Mouse (Mus musculus): ENCODE data around the gene Gadd45a. TPM values are rescaled to one million over a fixed set of nuclear protein-coding genes. Genes with fewer than 3 reads are reported as not detected.
A peak's percentile ranks its signal among the peaks of the same experiment; 100 is the strongest.

Gadd45a gene
- polyA plus RNA-seq, 1 experiment from 2014 or later, result 49.5 TPM

DNA sequence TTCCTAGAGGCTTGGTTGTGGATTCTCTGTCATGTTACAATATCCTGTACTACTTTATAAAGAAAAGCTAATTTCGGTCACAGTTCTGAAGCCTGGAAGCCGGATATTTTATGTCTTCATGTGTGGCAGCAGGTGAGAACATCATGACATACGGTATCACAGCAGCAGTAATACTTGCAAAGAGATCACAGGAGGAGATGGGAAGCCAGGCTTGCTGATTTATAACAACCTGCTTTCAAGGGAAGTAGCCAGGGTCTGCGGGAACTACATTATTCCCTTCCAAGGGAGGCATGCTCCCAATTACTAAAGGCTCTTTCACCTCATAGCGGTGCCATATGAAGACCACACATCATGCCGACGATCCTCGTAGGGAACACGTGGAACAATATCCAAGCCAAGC, 48.9 kb downstream of the Gadd45a start:
- Histone ChIP-seq H3K4me3 (ENCODE audit: low read depth, low read length) (no peak overlapping the region), H3K9ac (replicated peaks) (no peak overlapping the region), H3K4me1 (ENCODE audit: insufficient read depth) (peaks cover 11% of the 10 kb centered on the region), H3K27ac (ENCODE audit: low read depth) (0 out of 2 replicates have a peak overlapping the region, but pooled peaks have one; percentile 7), H3K36me3 (replicated peaks; ENCODE audit: insufficient read depth, low read length) (no peaks in the 10 kb centered on the region), H3K9me3 (ENCODE audit: low read length) (no peaks in the 10 kb centered on the region), H3K27me3 (ENCODE audit: insufficient read depth, low read length) (no peaks in the 10 kb centered on the region), H3K4me2 (ENCODE audit: low read depth, low read length) (no peak overlapping the region)
- ATAC-seq (no peak), DNase-seq (no peak)
- 92% methylated on average over 9 of the region's 9 CpGs for WGBS (ENCODE audit: insufficient replicate concordance)
- TF ChIP-seq CTCF (IDR thresholded peaks at IDR 0.05; ENCODE audit: low read depth) (no peak), EP300 (IDR thresholded peaks at IDR 0.05; ENCODE audit: low read depth) (no peak)

DNA sequence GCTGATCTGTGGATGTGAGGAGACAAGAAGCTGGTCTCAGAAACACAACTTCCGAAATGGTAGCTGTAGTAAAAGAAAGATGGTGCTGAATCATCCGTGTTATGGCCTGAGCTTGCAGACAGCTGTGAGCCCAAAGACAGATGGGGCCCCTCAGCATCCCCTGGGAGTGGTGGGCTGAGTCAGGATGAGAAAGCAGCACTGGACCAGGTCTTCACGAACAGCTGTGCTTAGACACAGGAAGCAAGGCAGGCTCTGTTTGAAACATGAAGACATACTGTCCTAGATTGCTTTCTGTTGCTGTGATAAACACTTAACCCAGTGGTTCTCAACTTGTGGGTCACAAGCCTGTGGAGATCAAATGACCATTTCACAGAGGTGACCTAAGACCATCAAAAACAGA, 49.6 kb downstream of the Gadd45a start:
- H3K4me1 ChIP-seq (ENCODE audit: insufficient read depth), result peaks cover 11% of the 10 kb centered on the region
- no peaks in the 10 kb centered on the region for H3K36me3 ChIP-seq (replicated peaks; ENCODE audit: insufficient read depth, low read length)
- ATAC-seq, result peak; percentile 87
- H3K9me3 ChIP-seq (ENCODE audit: low read length), result no peaks in the 10 kb centered on the region
- WGBS (ENCODE audit: insufficient replicate concordance), result 50% methylated on average over 3 of the region's 3 CpGs
- H3K9ac ChIP-seq (replicated peaks), result no peak overlapping the region
- H3K27me3 ChIP-seq (ENCODE audit: insufficient read depth, low read length), result no peaks in the 10 kb centered on the region
- no peak overlapping the region for H3K4me3 ChIP-seq (ENCODE audit: low read depth, low read length)
- TF ChIP-seq EP300 (IDR thresholded peaks at IDR 0.05; ENCODE audit: low read depth) (no peak), CTCF (IDR thresholded peaks at IDR 0.05; ENCODE audit: low read depth) (no peak)
- no peak overlapping the region for H3K4me2 ChIP-seq (ENCODE audit: low read depth, low read length)
- no peak overlapping the region for H3K27ac ChIP-seq (ENCODE audit: low read depth)
- DNase-seq, result peak; percentile 61

GRCm38 (mm10) chr6:66986063-66986462, 51.2 kb downstream of the Gadd45a start:
- H3K4me1 ChIP-seq (ENCODE audit: insufficient read depth), result peaks cover 21% of the 10 kb centered on the region

DNA sequence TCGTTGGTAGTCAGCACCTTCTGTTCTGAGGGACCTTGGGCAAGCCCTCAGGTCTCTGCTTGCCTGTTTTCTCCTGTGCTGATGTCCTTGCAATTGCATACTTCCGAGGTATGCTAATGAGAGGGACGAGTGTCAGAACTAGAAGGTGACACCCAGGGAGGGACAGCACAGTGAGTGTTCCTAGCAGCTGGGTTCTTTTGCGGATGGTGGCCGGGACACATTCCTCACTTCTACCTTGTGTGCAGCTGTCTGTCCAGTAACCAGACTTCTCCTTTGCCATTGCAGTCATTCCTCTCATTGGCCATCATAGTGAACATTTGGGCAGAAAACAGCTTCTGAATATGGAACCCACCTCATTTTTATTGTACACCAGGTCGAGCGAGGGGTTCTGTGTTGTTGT, 51.8 kb downstream of the Gadd45a start:
- no peak overlapping the region for H3K4me3 ChIP-seq (ENCODE audit: low read depth, low read length)
- no peaks in the 10 kb centered on the region for H3K9me3 ChIP-seq (ENCODE audit: low read length)
- H3K36me3 ChIP-seq (replicated peaks; ENCODE audit: insufficient read depth, low read length), result no peaks in the 10 kb centered on the region
- TF ChIP-seq EP300 (IDR thresholded peaks at IDR 0.05; ENCODE audit: low read depth) (no peak), CTCF (IDR thresholded peaks at IDR 0.05; ENCODE audit: low read depth) (no peak)
- H3K27ac ChIP-seq (ENCODE audit: low read depth), result no peak overlapping the region
- H3K27me3 ChIP-seq (ENCODE audit: insufficient read depth, low read length), result no peaks in the 10 kb centered on the region
- no peak overlapping the region for H3K9ac ChIP-seq (replicated peaks)
- WGBS (ENCODE audit: insufficient replicate concordance), result 69% methylated on average over 7 of the region's 7 CpGs
- DNase-seq (no peak), ATAC-seq (no peak)
- peaks cover 25% of the 10 kb centered on the region for H3K4me1 ChIP-seq (ENCODE audit: insufficient read depth)
- no peak overlapping the region for H3K4me2 ChIP-seq (ENCODE audit: low read depth, low read length)

More at GRCm38 (mm10) chr6:66986063-66986462, 51.2 kb downstream of the Gadd45a start:
- no peak for DNase-seq
- Histone ChIP-seq H3K27me3 (ENCODE audit: insufficient read depth, low read length) (no peaks in the 10 kb centered on the region), H3K4me2 (ENCODE audit: low read depth, low read length) (no peak overlapping the region), H3K9me3 (ENCODE audit: low read length) (no peaks in the 10 kb centered on the region), H3K36me3 (replicated peaks; ENCODE audit: insufficient read depth, low read length) (no peaks in the 10 kb centered on the region), H3K27ac (ENCODE audit: low read depth) (no peak overlapping the region), H3K4me3 (ENCODE audit: low read depth, low read length) (no peak overlapping the region), H3K9ac (replicated peaks) (no peak overlapping the region)
- ATAC-seq, result no peak
- WGBS (ENCODE audit: insufficient replicate concordance), result 84% methylated on average over 12 of the region's 12 CpGs
- TF ChIP-seq CTCF (IDR thresholded peaks at IDR 0.05; ENCODE audit: low read depth) (no peak), EP300 (IDR thresholded peaks at IDR 0.05; ENCODE audit: low read depth) (no peak)

Other genes starting within 250 kb of the Gadd45a start
- not detected in 2 replicates for gene Vmn1r39, start 226.8 kb downstream of the Gadd45a start, polyA plus RNA-seq (2015; fragmentation: Nextera tagmentation; extraction: Ambion mirVana)
- gene Gng12, start 141.1 kb downstream of the Gadd45a start, polyA plus RNA-seq (2015; fragmentation: Nextera tagmentation; extraction: Ambion mirVana), result 39.0 and 39.4 TPM in 2 replicates
- 186 and 207 TPM in 2 replicates for gene Serbp1, start 200.7 kb upstream of the Gadd45a start, polyA plus RNA-seq (2015; fragmentation: Nextera tagmentation; extraction: Ambion mirVana)